Mouse (Mus musculus) adrenal gland, adult 2 months (tissue): ENCODE results near the gene Lhx1. TPM values are rescaled to one million over a fixed set of nuclear protein-coding genes. Genes with fewer than 3 reads are reported as not detected.

Experiments
- DNase-seq: peaks from one replicate; pipeline ENCODE4 v3.0.0; 2021
- polyA plus RNA-seq: library from polyadenylated mRNA; depleted of rRNA; stranded (reverse); fragments of >200 nt; gene quantifications from 2 replicates; pipeline ENCODE4 v1.2.3, GENCODE M21; 2012; rRNA removed
- total RNA-seq, 2 experiments: library from RNA; stranded (reverse); gene quantifications; 2 replicates each; pipeline ENCODE4 v1.2.3; 2021

Lhx1 gene
- total and polyA plus RNA-seq, 3 experiments = not detected

DNA sequence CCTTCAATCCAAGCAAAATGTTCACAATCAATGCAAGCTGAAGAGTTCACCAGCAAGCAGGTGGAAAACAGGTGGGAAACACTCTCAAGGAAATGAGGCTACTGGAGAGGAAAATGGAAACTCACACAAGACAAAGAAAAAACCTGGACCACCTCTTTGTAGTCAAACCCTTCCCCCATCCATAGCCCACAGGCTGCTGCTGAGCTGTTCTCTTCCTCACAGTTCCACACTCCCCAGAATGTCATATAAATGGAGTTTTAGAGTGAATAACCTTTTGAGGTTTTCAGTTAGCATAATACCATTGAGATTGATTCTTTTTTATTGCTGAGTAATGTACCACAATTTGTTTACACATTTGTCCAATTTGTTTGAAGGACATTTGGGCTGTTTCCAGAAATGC, 28.4 kb downstream of the Lhx1 start:
- no peak for DNase-seq

DNA sequence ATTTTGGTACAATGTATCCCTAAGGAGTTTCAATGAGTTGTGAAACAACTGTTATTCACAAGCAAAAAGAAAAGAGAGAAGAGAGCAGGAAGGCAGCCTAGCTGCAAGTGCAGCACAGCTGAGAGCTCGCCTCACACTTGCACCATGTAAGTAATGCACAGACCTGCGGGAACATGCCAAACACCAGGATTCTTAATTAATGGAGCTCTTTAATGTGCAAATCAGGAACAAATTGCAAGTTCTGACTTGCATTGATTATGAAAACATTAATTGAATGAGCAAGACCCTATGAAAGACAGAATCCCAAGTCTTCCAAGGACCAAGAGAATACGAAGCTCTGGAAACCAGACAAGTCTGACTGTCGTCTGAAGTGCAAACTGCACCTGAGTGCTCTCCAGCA, 29.6 kb downstream of the Lhx1 start:
- no peak for DNase-seq

DNA sequence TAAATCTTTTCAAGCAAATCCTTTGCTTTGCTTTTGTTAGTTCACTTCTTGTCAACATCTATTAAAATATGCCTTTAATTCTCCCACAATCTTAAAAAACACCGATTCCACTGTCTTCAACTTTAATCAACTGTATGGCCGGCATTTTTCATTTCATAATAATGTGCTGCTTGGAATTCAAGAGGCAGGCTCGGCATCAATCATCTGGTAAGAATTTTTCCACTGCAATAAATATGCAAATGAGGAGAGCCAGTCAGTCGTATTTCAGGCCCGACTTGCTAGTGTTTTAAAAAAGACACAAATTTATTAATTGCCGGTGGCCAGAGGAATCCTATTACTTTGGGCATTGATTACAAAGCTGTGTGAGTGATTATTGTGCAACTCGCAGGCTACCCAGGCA, 43.7 kb downstream of the Lhx1 start:
- no peak for DNase-seq

DNA sequence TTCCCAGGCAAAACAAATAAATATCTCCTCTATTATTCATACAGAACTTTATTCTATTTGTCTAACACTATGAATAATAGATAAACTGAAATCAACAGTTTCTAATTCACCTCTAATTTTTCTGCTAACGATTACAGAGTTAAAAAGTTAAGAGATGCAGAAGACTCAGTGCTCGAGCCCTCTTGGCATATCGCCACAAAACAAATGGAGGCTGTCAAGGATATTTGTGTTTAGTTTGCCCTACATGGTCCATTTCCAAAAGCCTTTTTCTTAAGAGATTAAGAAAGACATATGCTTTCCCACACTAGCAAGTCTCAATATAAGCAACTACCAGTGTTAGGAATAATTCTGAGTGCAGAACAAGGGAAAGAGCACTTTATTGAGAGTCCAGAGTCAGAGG, 44.9 kb downstream of the Lhx1 start:
- DNase-seq = no peak

DNA sequence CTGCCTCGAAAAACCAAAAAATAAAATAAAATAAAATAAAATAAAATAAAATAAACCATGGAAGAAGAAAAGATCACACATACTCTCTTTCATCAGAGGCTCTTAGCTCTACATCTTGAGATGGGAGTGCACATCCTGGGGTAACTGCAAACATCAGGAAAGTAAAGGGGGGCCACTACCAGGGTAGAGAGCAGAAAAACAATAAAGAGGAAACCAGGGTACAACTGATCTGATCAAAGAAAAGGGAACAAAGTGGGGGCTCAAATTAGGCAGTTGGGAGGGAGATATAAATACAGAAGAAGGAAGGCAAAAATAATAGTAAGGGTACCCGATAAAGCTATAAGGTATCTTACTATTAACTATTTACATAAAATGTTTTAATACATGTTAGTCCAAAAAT, 48.7 kb downstream of the Lhx1 start:
- DNase-seq = no peak

DNA sequence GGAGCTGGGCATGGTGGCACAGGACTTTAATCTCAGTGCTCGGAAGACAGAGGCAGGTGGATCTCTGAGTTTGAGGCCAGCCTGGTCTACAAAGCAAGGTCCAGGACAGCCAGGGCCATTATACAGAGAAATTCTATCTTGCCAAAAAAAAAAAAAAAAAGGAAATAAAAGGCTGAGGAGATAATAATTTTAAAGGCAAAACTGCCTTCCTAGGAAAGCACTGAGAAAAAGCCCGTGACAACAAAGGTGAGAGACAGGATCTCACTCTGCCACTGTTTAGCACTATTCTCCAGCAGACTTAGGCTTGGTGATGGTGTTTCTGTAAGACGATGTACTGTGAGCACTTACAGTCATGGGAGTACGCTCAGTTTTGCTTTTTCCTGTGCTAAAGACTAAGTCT, 49.3 kb downstream of the Lhx1 start:
- DNase-seq = no peak

DNA sequence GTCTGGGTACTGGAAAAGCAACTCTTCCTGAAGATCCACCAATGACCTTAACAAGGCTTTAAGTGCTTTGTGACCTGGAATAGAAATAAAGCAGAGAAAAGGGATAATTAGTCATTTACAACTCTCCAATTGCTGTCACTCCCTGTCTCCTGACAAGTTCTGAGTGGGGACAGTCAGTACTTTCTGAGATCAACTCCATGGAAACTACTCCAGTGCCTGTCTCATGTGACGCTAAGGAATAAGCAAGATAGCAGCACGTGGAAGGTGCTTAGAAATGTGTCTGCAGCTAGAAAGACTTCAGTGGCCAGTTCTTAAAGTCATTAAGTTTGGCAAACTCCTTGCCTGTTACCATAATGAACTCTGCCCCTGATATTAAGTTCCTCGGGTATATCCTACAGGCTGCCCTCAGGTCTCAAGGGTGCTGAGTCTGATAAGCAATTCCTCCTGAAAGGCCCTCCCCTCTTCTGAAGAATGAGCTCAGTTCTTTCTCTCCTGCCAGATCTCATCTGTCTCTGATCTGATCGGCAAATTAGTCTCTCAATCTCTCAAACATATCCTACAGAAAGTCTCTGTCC, 52.2 kb downstream of the Lhx1 start:
- no peak for DNase-seq

Other genes starting within 250 kb of the Lhx1 start
- 10 to 100 TPM; 21.1 to 24.8 TPM for gene Aatf, start 12.0 kb downstream of the Lhx1 start, total RNA-seq
- gene Aatf, start 12.0 kb downstream of the Lhx1 start, polyA plus RNA-seq = 4.1 and 7.2 TPM in 2 replicates